Mouse (Mus musculus) T-helper 1 cell (primary cell): ENCODE measurements around the gene Zfp62.

Source experiments
- in situ Hi-C: fragments of 300-600 bp; cut with MboI, MseI; formaldehyde crosslinking; loops from one replicate; pipeline ENCODE4 v1.15.1; 2025; ENCODE audit warnings: high pct_unique_total_duplicates

Gene Zfp62

DNA sequence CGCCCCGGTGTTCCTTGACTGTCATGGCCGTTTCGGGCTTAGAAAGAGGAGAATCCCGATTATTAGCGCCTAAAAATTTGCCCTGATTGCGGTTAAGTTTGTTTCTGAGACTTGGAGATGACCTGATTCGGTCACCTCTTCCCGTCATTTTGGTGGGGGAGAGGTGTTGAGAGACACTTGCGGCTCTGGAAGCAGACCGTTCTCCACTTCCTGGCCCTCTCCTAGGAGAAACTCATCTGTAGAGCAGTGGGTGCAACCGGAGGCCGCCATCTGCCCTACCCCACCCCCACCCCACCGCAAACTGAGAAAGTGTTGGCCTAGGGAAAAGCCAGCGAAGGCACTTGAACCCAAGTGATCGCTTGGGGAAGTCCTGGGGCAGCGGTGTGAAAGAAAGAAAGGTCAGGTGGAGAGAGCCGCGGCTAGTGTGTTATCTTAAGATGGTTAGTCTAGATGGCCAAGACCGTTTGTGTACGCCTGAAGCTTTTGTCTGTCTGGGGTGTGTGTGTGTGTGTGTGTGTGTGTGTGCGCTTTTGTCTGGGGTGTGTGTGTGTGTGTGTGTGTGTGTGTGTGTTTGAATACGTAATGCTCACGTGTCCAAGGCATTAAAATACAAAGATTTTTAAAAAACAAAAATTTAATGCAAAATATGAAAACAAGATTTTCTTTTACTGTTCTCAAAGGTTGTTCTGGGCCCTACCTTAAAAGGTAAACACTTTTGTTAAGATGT lies 842 bp downstream of the Zfp62 start:
- in situ Hi-C loops = loop anchor here (10.0 kb wide), 1 partner anchor 399 kb away; the partner anchor contains the start of gene Rack1

DNA sequence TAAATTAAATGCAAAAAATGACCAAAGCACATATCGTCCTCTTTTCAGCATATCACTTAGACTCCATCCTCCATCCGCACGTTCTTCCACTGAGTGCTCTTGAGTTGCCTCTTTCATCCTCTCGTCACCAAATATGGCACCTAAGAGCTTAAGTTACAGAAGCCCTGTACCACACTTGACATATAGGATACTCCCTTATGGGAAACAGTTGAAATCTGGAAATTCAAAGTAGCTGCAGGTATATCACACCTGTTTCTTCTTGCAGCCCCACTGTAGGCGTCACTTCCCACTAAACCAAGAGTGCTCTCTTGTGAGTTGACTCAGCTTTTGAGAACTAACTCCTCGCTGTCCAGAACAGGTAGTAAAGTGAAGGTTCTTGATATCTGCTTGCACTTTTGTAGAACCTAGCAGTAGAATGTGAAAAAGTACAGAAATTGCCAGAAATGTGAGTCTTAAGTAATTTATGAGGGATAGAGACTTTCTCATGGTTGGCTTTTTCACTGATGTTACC lies 2.0 kb downstream of the Zfp62 start:
- in situ Hi-C loops = loop anchor here (10.0 kb wide), 1 partner anchor 400 kb away; the partner anchor contains the start of gene Rack1

DNA sequence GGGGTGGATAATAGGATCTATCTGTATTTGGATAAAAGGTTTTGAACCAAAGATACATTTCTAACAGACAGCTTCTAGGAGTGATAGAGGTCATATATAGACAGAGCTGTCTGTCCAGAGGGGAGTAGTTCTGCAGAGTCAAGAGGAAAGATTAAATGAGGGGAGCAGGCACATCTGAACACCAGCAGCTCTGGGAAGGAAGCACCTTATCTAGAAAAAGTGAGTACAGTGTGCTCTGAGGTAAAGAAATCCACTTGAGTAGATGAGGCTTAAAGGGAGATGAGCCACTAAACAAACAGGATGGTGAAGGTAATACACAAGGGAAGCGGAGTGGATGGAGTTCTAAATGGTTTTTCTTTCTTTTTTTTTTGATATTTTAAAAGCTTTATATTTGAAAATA lies 4.4 kb downstream of the Zfp62 start:
- in situ Hi-C loops = loop anchor here (10.0 kb wide), 1 partner anchor 403 kb away; the partner anchor contains the start of gene Rack1

DNA sequence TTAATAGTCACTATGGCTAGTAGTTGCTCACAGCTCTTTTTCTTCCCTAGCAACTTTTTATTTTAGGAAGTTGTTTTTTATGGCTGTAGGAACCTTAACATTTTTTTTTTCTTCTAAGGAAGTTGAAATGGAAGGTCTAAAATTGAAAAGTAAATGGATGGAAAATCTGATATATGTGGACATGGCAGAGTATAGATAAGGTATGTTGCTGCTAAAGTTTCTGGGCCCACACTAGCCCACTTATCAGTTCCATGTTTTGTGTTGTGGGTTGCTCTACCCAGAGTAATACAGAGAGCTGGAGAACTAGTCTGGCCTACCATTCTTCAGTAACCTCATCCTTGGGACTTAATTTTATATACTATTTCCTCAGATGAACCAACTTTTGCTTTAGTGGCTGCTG lies 9.5 kb downstream of the Zfp62 start:
- in situ Hi-C loops = no loop called here

DNA sequence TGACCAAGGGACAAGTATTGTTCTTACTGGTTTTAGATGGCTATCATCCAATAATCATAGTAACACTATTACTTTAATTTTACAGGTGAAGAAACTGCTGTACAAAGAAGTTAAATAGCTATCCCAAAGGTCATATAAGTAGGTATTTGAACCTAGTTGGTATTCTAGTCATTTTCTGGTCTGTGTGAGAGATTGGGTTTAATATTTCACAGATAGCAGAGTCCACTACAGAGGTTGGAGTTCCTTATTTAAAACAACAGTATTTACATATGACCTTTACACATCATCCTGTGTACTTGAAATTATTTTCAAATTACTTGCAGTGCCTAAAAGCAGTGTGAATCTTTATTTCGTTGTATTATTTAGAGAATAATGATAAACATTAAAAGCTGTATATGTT lies 10.4 kb downstream of the Zfp62 start:
- in situ Hi-C loops = no loop called here

DNA sequence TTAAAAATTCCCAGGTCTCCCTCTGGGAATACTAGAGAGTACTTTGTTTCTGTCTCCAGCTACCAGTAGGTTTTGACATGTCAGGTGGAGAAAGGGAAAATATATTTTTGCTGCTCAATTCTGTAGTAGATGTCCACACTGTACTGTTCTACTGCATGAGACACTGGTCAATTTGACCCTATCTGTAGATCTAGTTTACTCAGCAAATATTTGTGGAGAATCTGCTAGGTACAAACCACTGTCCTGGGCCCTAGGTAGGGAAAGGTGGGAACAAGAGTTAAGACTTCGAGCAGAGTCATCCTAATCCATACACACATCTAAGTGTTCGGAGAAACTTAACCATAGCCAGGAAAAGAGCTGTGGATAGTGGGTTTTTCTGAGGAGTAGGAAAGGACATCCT lies 16.2 kb downstream of the Zfp62 start:
- in situ Hi-C loops = no loop called here

DNA sequence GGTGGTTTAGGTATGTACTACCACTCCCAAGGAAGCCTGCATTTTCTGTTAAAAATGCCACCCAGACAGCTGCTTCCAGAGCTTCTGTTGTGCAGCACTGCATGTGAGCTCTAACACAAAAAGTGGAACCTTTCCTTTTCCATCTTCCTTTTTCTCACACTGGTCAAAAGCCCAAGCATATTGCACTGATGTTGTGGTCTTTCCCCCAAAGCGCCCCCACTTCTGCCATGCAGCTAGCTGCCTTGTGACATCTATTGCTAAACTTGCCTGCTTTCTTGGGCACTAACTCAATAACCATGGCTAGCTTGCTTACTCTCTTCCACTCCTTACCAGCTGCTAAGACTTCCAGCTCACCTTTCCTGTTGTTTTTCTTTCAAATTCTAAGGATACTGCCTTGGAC lies 21.4 kb downstream of the Zfp62 start:
- in situ Hi-C loops = no loop called here

DNA sequence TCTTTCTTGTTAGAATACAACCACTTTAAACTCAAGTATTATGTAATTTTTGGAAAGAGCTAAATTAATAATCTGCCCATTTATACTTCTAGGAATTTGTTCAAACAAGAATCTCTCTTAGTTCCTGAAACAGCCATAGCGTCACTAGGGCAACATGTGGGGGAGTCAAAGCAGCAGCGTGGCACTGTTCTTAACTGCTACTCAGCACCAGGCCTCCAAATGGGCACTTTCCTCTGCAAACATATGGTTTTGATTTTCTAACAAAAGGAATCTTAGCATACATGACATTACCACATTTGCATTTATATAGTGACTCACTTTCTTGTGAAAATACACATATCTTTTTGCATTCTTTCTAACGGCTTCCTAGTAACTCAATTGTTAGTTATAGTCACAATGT lies 29.7 kb downstream of the Zfp62 start:
- in situ Hi-C loops = no loop called here

DNA sequence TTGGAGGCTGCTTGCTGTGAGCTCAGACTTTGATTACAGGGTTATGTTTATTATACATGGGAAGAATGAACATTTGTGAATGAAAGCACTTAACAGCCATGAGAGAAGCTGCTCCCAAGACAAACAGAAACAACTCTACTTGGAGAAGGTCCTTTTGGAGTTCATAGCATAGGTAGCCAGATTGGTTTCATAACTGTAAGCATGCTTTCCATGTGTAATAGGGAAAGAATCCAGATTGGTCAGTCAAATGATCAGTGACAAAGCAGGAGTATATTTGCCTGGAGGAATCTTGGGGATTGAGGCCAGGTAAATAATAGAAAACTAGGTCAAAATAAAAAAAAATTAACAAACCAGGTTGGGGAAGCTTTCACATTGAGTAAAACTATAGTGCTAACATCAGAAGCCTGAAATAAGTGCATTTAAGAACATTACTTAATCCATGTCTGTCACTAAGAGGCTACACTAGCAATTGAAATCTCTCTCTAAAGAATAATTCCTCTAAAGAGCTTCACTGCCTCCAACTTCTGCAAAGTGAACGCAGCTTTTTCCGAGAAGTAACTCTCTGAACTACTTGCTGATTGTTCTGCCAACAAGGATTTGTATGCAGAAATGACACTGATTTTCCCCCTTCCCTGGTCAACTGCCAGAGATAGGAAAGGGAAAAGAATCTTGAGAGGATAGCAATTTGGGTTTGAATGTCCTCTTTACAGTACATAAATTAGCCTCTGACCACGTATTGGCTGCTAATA lies 32.5 kb downstream of the Zfp62 start:
- in situ Hi-C loops = no loop called here

DNA sequence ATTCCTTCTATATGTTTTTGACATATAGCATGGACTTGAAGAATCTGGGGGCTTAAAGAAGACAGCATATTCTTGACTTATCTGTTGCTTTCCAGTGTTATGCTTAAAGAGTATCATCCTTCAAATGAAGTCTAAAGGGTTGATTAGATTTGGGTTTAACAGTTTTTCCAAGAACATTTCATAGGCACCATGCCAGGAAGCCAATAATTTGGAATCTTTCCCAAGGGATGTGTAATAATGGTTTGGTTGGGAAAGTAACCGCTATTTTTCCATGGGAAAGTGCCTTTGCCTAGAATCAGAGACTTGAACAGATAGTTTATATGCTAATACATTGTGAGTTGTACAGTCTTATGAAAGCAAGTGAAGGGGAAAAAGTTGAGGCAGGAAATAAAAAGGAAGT lies 33.8 kb downstream of the Zfp62 start:
- in situ Hi-C loops = no loop called here

DNA sequence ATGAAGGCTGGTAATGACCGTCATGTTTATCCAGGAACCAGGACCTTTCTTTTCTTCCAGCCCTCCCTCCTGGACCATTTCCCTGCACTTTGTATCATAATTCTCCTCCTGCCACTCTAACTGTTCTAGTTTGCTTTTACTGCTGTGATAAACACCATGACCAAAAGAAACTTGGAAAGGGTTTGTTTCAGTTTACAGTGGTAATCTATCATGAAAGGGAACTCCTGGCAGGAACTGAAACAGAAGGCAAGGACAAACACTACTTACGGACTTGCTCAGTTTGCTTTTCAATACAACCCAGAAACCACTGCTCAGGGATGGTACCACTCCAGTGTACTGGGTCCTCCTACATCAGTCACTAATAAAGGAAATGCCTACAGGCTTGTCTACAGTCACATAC lies 34.4 kb downstream of the Zfp62 start:
- in situ Hi-C loops = no loop called here

DNA sequence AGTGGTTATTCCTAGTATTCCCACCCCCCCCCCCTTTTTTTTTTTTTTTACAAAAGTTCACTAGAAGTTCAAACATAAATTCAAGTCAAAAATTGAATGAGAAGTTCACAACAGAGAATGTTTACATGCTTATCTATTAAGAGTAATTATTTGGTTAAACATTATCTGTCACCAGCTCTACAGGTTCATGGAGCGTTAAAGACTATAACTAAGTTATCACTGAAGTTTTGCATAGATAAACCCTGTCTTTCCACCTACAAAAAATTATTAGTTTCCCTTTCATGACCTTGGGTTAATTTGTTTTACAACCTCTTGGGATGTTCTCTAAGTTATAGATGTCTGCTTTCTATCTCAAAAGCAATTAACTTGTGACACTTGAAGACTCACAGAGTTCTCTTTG lies 37.2 kb downstream of the Zfp62 start:
- in situ Hi-C loops = no loop called here

DNA sequence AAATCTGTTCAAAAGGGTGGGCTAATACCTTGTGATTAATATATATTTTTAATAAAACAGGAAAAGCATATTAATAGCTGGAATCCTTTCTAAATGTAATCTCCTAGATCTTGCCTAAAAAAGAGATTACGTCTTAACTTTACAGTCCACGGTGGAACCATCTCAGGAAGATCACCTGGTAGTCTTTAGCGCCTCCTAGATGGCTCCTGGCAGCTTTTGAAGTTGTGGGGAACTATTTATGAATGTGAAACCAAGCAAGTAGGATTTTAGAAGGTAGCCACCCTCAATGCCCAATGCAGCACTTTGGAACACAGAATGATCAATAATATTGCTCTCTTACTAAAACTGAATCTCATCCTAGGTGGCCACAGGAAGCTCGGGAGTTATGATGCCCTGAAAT lies 37.8 kb downstream of the Zfp62 start:
- in situ Hi-C loops = no loop called here

DNA sequence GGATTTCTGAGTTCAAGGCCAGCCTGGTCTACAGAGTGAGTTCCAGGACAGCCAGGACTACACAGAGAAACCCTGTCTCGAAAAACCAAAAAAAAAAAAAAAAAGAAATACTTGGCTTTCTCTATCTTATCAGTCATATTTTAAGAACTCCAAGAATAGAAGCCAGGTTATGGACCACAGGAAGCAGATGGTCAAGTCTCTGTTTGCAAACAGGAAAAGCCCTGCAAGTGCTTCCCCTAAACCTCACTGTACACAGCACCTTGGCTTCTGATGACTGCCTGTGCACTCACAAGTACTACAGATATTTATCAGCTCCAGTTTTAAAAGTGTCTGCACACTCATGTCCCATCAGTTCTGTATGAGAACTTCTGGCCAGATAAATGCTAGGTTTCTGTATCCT lies 38.4 kb downstream of the Zfp62 start:
- in situ Hi-C loops = no loop called here

DNA sequence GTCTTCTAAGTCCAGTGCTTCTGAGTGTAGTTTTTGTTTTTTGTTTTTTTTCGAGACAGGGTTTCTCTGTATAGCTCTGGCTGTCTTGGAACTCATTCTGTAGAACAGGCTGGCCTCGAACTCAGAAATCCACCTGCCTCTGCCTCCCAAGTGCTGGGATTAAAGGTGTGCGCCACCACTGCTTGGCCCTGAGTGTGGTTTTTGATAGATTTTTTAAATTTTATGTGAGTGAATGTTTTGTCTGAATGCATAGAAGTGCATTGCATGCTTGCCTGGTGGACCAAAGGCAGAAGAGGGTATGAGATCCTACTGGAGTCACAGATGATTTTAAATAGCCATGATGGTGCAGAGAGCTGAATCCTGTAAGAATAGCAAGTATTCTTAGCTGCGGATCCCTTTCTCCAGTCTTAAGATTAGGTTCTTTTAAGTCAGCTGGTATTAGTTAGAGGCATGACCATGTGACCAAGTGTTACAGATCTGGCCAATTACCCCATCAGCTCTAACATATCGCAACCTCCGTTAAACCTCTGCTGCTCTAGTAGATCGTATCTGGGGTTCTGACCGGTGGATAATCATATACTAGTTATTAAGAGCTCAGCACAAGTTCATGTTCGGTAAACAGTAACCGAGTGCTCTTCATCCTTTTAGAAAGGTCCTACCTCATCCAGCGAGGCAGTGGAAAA lies 40.0 kb downstream of the Zfp62 start:
- in situ Hi-C loops = no loop called here

DNA sequence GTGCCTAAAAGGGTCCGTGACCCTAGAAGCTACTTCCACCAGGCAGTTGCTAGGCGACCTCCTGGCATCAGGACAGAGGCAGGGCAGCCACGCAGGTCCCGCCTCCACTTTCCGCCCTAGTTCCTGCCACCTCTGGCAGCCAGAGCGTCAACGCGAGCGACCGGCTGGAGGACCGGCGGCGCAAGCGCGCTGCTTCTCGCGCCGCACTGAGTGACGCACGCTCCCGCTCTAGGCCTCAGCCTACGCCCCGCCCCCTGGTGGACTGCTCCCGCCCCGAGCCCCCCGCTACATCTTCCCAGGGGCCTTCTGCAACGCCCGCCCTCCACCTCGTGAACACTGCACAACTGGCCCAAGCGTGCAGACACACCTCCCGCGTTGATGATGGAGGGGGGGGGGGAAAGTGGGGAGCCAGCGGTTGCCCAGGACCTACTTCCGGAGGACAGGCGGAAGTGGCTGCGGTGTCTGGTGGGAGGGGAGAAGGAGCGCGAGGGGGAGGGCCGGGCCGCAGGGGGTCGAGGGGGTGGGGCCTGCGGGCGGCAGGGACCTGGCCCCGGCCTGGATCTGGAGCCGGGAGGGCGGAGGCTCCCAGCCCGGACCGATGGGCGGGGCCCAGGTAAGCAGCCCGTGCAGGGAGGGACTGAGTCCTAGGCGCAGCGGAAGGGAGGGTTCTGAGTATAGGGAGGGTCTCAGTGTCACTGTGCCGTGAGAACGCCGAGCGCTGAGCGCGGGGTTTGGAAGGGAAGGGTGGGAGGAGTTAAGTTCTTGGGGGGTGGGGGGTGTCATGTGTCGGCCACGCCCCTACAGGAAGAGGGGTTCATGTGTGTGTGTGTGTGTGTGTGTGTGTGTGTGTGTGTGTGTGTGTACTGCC lies 40.9 kb downstream of the Zfp62 start, which contains the start of gene Mgat1:
Gene Mgat1, plus strand, starts transcription at position 465 of the 868 bp plus-strand sequence.
- in situ Hi-C loops = no loop called here

DNA sequence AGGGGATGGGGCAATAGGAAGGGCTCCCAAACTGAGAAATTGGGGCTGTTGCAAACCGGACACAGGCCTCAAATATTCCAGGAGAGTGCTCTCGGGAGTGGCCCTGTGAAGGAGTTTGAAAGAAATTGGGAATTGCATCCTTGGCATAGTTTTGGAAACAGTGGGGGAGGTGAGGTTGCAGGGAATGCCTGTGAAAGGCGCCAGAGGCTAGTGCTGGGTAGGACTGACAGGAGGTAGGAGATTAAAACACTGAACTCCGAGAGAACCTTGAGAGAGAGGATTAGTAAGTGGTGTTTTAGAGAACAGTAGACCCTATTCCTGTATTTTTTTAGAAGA lies 41.5 kb downstream of the Zfp62 start:
- in situ Hi-C loops = no loop called here

DNA sequence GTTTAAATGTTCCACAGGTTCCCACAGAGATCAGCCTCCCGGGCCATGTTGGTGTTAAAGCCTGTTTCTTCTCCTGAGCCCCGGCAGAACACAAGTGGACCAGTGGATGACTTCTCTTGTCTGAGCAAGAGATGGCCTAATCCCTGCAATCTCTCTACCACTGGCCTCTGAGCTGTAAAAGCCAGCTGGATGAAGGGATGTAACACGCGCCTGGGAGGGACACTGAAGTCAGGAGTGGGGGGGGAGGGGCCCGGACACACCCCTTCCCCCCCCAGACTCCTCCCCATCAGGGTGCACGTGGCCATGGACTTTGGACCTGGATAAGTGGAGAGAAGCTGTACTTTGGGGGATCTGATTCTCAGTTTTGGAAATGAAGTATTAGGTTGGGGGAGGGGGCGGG lies 42.1 kb downstream of the Zfp62 start:
- in situ Hi-C loops = loop anchor here (5.0 kb wide), 1 partner anchor 373 kb away; the partner anchor contains the start of gene Irgm1

DNA sequence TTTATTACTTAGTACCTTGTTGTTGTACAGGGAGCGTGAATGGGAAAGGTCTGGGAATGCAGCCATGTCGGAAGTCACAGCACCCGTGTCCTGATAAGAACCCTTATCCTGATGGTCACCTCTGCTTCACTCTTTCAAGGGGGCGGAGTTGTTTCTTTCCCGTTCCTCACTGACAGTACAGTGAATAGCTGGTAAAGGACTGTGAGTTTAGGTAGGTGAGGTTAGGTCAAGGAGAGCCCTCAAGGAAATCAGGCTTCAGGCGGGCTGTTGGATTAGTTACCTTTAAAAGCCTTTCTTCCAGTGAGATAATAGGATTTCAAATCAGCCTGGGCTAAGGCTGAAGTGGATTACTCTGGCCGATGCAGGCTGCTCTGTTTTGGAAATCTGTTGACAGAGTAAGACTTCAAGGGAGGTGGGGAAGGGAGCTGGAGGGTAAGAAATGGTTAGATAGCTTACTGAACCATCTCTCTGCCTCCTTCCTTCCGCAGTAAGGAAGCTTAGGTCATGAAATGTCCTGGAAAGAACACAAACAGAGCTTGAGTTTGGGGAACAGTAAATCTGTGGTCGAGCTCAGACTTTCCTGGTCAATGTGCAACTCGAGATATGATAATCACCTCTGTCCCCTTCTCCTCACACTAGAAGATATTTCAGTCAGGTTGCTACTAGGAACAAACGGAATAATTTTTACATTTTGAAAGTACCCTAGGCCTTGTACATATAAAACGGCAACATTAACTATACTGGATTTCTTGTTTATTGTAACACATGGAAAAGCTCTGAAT lies 42.7 kb downstream of the Zfp62 start:
- in situ Hi-C loops = loop anchor here (5.0 kb wide), 1 partner anchor 374 kb away; the partner anchor contains the start of gene Irgm1

DNA sequence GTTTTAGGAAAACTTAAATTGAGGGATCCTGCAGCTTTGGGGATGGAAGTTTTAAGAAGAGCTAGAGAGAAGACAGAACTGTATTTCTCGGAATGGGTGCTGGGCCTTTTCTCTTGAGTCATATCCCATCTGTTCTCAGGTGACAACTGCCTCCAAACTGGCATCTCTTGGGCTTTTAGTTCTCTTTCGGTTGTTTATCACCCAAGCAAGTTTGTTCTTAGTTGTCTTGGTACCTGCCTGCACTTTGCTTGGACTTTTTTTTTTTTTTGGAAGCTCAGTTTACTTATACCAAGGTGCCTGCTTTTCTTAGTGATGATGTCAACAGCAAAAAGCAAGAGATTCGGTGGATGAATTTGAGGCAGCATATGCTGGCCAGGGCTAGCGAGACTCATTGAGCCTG lies 43.4 kb downstream of the Zfp62 start:
- in situ Hi-C loops = loop anchor here (5.0 kb wide), 1 partner anchor 374 kb away; the partner anchor contains the start of gene Irgm1
